Mouse (Mus musculus) kidney, adult 18-20 months (tissue): Measurements from ENCODE around the gene Esr2.
"Not testable (repeated sequence)": the region's sequence is repeated elsewhere in the genome, so short reads cannot be mapped to it uniquely, and the experiment has no call there.

Experiments
- DNase-seq: peaks from one replicate; pipeline ENCODE4 v3.0.0; 2021

Gene Esr2

DNA sequence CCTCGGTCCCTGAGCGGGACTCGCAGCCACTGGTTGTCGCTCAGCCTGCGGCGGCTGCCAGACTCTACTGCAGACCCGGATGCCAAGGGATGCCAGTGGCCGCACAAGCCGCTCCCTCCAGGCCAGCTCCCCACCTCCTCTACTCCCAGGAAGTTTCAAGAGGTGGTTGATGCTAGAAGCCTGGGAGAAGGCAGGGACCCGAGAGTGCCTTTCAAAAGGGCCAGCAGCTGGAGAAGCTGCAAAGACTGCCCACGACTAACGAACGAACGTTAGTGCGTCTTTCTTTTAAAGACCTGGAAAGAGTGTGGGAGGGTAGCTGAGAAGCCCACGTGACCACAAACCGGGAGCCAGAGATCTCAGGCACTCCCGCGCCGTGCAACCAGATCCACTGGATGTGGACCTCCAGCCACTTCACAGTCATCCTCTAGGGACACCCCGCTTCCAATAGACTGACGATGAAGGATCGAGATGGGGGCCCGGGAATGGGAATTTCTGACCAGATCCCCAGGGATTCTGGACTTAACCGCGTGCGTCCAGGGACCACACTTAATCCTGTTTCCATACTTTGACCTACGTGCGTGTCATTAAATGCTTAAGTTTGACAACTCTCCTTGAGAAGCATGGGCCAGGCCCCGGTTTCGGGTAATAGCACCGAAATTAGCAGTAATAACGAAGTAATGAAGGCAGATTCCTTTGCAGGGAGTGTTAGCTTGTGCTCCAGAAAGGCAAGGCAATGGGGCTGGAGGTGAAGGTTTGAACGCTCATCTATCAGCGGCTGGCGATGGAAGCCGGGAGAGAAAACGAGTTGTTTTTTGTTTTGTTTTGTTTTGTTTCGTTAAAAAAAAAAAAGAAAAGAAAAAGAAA lies at the start of gene Esr2:
Gene Esr2, minus strand, starts transcription at position 260 of the 864 bp plus-strand sequence.
- DNase-seq, result peak; percentile 28

DNA sequence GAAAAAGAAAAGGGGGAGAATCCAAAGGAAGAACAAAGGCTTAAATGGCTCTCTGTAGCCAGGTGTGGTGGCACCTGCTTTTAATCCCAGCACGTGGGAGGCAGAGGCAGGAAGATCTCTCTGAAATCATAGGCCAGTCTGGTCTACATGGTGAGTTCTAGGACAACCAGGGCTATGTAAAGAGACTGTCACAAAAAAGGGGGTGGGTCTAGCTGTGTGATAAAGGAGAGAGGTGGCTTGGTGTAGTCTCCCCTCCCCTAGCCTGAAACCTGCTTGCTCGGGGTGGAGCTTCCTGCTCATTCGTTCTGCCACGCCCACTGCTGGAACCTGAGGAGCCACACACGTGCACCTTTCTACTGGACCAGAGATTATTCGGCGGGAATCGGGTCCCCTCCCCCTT lies 45.0 kb upstream of the Esr2 start:
- DNase-seq, result not testable (repeated sequence)

DNA sequence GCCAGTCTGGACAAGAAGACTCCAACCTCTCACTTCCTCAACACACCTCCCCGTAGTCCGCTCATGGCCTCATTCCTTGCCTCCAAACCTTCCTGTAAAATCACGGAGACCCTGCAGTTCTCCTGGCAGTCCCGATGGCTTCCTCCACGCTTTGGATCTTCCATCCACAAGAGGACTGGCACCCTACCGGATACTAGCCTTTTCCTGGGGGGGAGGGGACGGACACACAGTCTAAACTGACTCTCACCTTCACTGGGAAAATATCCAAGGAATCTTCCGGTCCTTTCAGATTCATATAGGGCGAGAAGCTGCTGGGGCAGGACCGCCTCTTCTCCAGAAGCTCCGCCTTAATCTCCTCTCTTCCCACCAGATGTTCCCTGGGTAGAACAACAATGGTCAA lies 39.7 kb upstream of the Esr2 start:
- no peak for DNase-seq

DNA sequence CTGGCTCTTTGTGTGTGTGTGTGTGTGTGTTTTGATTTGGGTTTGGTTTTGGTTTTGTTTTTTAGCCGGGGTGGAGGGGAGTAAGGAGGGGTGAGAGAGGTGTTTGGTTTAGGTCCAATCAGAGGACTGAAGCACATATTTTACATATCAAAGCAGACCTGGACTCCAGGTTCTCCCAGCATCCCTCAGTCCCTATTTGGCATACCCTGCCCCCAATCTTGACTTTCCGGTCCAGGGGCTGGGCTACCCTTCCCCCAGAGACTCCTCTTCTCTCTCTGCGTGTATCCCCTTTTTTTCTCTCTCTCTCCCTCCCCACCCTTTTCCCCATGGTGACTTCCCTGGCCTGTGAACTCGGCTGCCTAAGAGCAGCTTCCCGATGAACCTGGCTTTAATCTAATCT lies 38.1 kb upstream of the Esr2 start:
- DNase-seq, result no peak

DNA sequence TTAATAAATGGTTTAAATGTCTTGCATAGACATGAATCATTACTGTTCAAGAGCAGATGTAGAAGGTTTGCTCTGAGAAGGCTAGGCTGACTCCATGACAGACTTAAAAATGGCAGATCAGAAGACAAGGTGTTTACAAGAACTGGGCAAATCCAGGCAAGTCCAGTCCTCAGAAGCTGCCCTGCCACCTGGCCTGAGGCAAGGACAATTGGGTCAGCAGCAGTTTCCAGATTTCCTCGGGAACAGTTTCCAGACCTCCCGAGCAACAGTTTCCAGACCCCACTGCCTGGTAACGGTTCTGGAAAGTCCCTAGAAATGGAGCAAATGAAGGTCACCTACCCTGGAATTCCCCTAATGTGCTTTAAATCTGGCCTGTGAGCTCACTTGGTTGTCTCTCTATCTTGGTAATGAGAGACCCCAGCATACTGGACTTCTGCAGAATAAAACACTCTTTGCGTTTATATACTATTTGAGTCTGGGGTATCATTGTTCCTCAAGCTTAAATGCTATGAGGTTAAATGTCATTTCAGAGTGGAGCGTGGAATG lies 32.4 kb upstream of the Esr2 start:
- DNase-seq, result no peak

DNA sequence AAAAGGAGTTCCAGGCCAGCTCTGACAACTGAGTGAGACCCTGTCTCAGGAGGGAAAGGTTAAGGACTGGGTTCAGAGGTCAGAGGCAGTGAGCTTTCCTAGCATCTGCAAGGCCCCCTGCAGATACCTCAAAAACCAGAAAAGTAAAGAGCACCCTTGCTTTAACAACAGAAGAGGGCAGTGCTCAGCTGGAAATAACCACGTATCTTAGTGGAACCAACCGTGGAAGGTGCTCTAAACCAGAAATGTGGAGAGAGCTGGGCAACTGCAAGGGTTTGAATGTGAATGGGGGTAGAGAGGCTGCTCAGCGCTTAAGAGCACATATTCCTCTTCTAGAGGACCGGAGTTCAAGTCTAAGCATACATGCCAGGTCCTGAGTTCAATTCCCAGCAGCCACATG lies 23.3 kb upstream of the Esr2 start:
- DNase-seq, result no peak

DNA sequence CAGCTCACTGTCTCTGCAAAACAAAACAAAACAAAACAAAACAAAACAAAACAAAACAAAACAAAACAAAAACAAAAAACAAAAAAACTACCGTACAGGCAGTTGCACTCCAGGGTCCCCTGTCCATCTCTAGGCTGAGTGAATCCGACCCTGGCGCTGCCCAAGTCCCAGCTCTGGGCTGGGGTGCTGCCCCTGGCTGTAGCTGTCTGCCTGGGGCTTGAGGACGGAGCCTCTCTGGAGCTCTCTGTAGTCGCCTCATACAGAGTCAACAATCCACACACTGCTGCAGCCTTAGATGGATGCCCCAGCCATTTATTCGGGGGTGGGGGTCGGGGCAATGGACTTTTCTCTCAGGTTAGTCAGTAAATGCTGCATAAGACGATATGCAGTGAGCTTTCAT lies 20.0 kb upstream of the Esr2 start:
- DNase-seq, result no peak

DNA sequence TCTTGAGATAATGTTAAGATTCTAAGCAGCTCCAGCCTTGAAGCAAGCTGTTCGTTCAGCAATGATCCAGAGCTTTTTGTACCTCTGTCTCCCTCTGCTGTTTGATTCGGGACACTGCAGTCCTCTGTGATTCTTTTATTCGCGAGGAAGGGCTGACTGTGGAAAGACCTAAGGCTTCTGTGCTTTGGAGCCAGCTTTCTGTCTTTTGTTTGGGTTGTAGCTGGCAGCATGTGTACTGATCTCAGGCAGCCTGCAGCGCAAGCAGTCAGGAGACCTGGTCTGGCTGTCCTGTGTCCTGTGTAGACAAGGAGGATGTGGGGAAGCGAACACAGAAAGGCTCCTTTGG lies 19.6 kb upstream of the Esr2 start:
- DNase-seq, result peak; percentile 82

DNA sequence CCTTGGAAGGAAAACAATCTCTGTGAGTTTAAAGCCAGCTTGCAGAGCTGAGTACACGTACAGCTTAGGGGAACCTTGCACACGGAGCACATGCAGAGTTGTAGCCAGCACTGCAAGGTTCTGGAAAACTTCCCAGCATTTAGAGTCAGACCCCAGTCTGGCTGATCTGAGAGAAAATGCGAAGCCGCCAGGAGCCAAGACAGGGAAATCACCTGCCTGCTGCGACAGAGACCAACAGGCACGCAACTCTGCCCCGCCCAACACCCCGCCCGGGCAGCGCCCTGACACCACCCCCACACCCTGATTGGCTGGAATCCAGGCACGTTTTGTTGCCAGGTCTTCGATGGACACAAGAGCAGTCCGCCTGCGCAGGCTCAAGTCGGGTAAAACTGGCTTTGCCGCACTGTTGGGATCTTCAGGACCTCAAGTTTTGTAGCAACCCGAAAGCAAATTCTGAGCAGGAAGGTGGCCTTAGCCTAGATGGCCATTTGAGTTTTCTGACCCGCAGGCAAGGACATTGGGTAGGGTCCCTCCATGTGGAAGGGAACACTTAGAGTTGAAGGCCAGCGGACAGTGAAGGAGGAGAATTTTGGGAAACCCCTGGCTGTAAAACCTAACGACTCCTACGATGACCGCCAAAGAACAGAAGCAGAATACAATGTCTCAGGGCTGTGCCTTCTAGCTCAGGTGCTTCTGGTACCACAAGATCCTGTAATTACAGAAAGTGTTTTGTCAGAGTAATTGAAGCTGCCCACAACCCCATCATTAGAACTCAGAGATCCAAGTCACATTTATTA lies 19.1 kb upstream of the Esr2 start:
- DNase-seq, result peak; percentile 92

DNA sequence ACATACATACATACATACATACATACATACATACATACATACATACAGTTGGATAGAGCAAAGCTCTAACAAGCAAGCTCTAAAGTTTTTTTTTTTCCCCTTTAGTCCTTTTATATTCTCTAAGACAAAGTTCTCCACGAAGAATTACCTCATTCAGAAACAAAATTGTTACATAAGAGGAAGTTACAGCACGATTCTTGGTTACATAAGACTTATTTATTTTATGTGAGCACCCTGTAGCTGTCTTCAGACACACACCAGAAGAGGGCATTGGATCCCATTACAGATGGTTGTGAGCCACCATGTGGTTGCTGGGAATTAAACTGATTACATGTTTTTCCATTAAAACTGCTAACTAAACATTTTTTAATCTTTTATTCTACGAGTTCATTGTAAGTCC lies 17.5 kb upstream of the Esr2 start:
- DNase-seq, result no peak

DNA sequence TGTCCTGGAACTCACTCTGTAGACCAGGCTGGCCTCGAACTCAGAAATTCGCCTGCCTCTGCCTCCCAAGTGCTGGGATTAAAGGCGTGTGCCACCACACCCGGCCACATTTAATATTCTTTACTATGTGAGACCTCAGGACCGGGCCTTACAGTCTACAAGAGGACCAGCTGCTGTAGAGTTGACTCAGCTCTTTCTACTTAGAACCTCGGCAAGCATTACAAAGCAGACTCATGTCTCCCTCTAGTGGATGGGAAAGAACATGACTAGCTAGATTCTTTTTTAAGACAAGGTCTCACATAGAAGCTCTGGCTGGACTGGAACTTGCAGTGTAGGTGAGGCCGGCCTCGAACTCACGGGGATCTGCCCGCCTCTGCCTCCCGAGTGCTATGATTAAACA lies 13.9 kb upstream of the Esr2 start:
- DNase-seq, result peak; percentile 32

DNA sequence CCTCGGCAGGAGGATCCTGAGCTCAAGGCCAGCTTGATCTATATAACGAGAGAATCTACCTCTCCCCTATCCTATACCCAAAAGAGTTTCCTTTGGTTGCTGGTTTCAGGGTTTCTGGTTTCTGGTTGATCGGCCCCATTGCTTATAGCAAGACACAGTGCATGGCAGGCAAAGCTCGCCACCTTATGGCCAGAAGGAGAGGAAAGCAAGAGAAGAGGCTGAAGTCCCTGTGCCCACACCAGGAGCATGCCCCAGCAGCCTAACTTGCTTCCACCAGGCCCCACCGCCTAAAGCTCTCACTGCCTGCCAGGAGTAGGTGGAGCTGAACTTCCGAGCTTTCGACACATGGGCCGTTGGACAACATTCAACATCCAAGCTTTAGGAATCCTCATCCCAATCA lies 10.8 kb upstream of the Esr2 start:
- DNase-seq, result peak; percentile 17

DNA sequence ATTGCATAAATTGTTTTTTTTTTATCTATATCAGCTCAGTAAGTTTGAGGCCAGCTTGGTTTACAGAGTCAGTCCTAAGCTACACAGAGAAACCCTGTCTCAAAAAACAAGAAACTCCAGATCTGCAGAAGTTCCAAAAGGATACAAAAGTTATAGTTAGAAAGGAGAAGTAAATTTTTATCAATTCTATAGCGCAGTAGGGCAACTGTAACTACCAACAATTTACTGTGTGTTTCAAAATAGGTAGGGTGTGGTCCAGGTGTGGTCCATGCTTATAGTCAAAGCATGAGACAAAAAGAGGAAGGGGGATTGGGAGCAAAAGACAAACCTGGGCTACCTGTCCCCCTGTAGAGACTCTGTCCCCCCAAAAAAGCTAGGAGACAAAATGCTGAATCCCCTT lies 9.4 kb upstream of the Esr2 start:
- DNase-seq, result no peak

DNA sequence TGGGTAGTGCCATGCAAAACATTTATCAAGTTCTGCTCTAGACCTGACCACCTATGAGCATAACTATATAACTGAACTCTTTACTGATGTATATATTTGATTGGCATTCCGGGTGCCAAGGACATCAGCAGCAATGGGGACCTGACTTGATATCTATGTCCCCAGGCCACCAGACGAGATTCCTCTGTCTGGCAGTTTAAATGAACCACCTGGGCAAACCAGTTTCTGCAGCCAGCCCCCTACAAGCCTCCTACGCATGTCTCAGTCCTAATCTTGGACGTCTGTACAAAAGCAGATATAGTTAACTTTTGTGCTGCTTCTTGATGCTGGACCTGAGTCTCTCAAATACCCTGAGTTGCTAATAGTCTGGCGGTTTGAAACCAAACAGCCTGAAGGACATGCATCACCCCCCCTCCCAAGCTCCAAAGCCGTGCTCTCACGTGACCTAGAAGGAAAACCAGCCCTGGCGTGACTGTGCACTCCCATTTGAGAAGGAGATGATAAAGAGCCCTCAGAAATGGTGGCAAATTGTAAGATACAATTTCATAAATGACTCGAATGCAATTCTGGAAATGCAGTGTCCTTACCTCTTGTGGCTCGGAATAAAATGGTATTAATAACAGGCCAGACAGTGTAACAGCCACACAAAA lies 8.2 kb upstream of the Esr2 start:
- DNase-seq, result no peak

DNA sequence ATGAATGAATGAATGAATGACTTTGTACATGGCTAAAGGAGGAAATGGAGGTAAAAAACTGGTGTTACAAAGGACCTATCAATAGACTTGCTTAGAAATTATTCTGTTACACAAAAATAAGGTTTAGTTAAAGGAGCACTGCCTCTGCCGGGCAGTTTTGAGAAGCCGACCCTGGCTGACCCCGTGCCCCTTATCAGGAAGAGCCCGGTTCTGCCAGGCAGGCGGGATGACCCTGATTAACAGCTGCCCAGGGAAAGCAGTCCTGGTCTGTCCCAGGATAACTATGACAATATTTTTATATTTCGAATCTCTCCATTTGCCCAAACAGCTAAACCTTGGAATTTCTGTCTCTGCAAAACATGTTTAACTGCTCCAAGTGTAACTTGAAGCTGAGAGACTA lies 7.2 kb upstream of the Esr2 start:
- DNase-seq, result no peak

DNA sequence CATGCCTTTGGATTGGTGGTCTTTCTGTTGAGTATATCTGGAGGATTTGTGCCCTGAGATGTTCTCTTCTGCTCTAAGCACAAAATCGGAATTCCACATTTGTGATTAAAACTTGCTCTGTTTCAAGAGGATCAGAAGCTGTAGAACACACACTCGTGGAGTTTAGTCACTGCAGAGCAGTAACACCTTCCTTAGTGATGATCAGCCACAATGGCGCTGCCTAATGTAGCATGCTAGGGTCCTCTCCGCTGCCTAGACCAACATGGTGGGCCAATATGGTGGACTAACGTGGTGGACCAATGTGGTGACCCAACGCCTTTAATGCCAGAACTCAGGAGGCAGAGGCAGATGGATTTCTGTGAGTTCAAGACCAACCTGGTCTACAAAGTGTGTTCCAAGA lies 5.8 kb upstream of the Esr2 start:
- no peak for DNase-seq

DNA sequence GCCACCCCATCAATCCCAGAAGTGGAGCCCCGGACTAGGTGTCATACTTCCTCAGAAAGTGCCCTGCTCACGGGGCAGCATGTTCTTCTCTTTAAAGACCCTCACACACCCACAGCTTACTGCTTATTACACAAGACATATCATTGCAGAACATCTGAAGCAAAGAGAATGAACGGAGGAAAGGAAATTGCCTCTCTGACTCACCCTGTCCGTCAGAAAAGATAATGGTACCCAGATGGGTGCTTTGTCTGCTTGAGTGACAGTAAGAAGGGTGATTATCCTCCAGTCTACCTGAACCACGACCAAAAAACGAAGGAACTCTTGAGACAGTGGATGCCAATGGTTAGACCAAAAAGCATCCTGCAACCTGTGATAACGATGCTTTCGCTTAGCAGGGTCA lies 4.4 kb upstream of the Esr2 start:
- DNase-seq, result no peak

DNA sequence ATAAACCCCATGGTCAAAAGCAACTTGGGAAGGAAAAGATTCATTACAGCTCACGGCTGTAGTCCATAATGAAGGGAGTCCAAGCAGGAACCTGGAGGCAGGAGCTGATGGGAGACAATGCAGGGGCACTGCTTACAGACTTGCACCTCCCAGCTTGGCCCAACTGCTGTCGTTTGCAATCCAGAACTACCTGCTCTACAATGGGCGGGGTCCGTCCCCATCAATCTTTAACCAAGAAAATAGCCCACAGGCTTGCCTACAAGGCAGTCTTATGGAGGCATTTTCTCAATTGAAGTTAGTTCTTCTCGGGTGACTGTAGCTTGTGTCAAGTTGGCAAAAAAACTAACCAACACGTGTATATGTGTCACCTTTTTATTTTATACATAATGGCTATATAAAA lies 3.4 kb upstream of the Esr2 start:
- DNase-seq, result no peak

DNA sequence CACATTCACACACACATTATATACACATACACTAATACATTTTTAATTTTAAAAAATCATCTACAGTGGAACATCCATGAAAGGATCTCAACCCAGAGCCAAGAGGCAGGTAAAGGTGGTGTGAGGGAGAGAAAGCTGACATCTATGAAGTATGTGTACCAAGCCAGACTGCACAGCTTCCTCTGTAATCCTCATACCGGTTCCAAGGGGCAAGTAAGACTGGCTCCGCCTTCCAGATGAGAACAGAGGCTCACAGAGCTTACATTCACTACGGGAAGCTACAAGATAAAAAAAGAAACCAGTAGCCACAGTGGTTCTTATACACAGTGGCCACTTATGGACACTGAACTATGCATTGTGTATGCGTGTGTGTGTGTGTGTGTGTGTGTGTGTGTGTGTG lies 2.5 kb upstream of the Esr2 start:
- DNase-seq, result no peak

DNA sequence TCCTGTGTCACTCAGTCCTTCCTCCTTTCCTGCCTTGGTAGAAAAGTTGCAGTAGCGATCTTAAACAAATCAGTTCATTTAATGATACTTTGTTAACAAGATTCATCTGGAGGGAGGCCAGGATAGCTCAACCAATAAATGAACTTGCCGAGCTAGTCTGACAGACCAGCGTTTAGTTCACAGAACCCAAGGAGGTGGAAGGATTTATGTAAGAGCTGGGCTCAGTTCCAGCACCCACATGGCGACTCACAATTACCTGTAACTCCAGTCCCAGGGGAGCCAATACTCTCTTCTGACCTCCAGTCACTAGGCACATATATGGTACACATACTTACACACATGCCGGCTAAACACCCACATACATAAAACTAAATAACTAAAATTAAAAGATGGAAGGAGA lies 2.0 kb upstream of the Esr2 start:
- peak; percentile 47 for DNase-seq

DNA sequence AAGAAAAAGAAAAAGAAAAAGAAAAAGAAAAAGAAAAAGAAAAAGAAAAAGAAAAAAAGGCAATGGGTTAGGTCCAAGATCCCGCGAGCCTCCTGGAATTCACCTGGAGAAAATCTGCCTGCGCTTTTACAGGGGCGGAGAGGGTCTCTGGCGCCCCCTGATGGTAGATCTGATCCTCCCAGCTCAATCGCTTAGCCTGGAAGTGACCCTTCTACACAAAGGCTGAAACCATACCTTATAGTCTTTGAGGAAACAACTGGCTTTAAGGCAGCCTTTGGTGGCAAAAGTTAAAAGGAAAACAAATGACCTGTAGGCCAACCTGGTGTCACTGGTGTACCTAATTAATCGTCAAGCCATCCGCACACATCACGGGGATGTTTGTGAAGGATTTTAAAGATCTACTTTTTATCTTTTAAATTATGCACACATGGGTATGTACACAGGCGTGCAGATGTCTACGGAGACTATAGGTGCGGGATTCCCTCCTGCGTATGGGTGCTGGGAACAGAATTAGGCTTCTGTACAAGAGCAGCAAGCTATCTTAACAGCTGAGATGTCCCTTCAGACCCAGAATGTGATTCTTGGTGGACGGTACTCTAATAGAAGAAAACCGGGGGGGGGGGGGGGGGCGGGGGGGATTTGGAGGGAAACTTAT lies 932 bp upstream of the Esr2 start:
- peak; percentile 71 for DNase-seq

DNA sequence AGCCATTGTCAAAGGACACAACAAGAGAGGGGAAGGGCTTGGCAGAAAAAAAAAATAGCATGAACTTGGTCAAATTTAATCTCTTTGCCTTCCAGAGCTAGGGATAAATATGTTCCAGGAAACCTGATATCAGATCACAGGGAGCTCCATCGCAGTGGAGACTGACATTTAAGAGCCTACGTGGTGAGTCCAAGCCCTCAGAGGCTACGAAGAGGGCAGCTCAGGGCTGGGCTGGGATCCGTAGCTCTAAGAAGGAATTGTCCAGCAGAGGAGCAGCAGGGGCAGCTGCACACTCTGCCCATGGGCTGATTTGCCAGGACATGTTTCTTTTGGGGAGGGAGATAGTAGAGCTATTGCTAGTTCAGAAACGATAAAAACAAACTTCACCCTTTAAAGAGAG lies 11.4 kb downstream of the Esr2 start:
- no peak for DNase-seq

DNA sequence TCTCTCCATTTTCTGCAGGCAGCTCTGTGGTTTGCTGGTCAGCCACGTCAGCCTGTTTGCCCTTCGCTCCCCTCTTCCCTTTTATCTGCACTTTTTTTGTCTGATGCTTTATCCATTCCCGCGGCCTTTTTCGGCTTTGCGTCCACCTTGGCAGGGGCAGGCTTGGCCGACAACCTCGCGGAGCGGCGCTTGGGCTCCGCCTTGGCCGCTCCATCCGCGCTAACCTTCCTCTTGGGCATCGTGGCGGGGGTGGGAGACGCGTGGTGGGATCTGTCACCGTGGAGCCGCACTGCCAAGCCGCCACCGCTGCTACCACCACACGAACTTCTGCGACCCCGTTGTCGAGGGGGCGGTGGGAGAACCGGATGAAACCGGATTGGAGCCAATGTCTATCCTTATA lies 24.7 kb downstream of the Esr2 start:
- DNase-seq, result not testable (repeated sequence)
